Mouse (Mus musculus) MEL (cell line): ENCODE results near the gene Isy1. TPM values are rescaled to one million over a fixed set of nuclear protein-coding genes. Genes with fewer than 3 reads are reported as not detected.

Source experiments
- DNase-seq: peaks from one replicate; pipeline ENCODE4 v3.0.0; 2011; ENCODE audit warnings: low read depth, low spot score
- H3K27ac ChIP-seq: 2 replicates; pipeline ENCODE4 v1.5.1; 2012; ENCODE audit warnings: low read depth, mild to moderate bottlenecking, control low read depth, low read length, moderate library complexity; ENCODE audit not compliant: control insufficient read depth
- H3K27me3 ChIP-seq, 2 experiments: fragments of 150-350 bp in 1 of 2; sonication (generic) in 1 of 2; 2 replicates each; pipeline ENCODE4 v1.6.1; 2012; ENCODE audit warnings: low read length in 2 of 2, mild to moderate bottlenecking in 2 of 2, improper control_type of control experiment in 1 of 2, moderate library complexity in 1 of 2; ENCODE audit not compliant: insufficient read depth in 2 of 2, control insufficient read depth in 1 of 2
- H3K36me3 ChIP-seq, 2 experiments: 2 replicates each; pipeline ENCODE4 v1.6.1; 2012 to 2014; ENCODE audit warnings: low read length in 2 of 2, improper control_type of control experiment in 1 of 2, inconsistent platforms in 1 of 2, mild to moderate bottlenecking in 1 of 2; ENCODE audit not compliant: insufficient read depth in 2 of 2, control insufficient read depth in 1 of 2
- H3K4me1 ChIP-seq, 2 experiments: fragments of 150-350 bp in 1 of 2; sonication (generic) in 1 of 2; 2 replicates each; pipeline ENCODE4 v1.6.1; 2012; ENCODE audit warnings: low read length in 2 of 2, improper control_type of control experiment in 1 of 2, mild to moderate bottlenecking in 1 of 2; ENCODE audit not compliant: insufficient read depth in 2 of 2, control insufficient read depth in 1 of 2
- H3K4me3 ChIP-seq, 2 experiments: fragments of 150-350 bp in 1 of 2; sonication (generic) in 1 of 2; 2 replicates each; pipeline ENCODE4 v1.5.1; 2012; ENCODE audit warnings: low read depth in 2 of 2, low read length in 2 of 2, mild to moderate bottlenecking in 2 of 2, moderate library complexity in 2 of 2, control low read depth in 1 of 2, improper control_type of control experiment in 1 of 2; ENCODE audit not compliant: control insufficient read depth in 1 of 2, insufficient read depth in 1 of 2
- H3K79me2 ChIP-seq: 2 replicates; pipeline ENCODE4 v1.6.1; 2012; ENCODE audit warnings: mild to moderate bottlenecking, low read length, moderate library complexity; ENCODE audit not compliant: control insufficient read depth, poor library complexity, insufficient read depth
- H3K9ac ChIP-seq: 2 replicates; pipeline ENCODE4 v1.6.1; 2012; ENCODE audit warnings: low read depth, mild to moderate bottlenecking, control low read depth, low read length, moderate library complexity; ENCODE audit not compliant: control insufficient read depth, poor library complexity, severe bottlenecking
- H3K9me3 ChIP-seq: fragments of 150-350 bp; sonication (generic); replicated peaks from 2 replicates; pipeline ENCODE4 v1.6.1; 2012; ENCODE audit warnings: mild to moderate bottlenecking, low read length, improper control_type of control experiment, moderate library complexity; ENCODE audit not compliant: insufficient read depth
- BHLHE40 ChIP-seq: IDR thresholded peaks from 2 replicates; pipeline ENCODE4 v1.6.1; 2012; ENCODE audit warnings: low read depth, mild to moderate bottlenecking, inconsistent platforms, low read length, improper control_type of control experiment, borderline replicate concordance
- CHD2 ChIP-seq: IDR thresholded peaks from 2 replicates; pipeline ENCODE4 v1.6.1; 2011; ENCODE audit warnings: low read length, improper control_type of control experiment
- CTCF ChIP-seq, 3 experiments: IDR thresholded peaks in 2 of 3; conservative IDR thresholded peaks in 1 of 3; 2 replicates each; pipeline ENCODE4 v1.5.1; 2011 to 2012; ENCODE audit warnings: low read length in 3 of 3, low read depth in 2 of 3, mild to moderate bottlenecking in 2 of 3, improper control_type of control experiment in 1 of 3, inconsistent platforms in 1 of 3, mixed read lengths in 1 of 3, moderate library complexity in 1 of 3; ENCODE audit not compliant: control insufficient read depth in 1 of 3, insufficient read depth in 1 of 3, poor library complexity in 1 of 3, severe bottlenecking in 1 of 3
- ELF1 ChIP-seq: IDR thresholded peaks from 2 replicates; pipeline ENCODE4 v1.6.1; 2014; ENCODE audit warnings: low read depth, mild to moderate bottlenecking, inconsistent platforms, low read length, improper control_type of control experiment, moderate library complexity
- EP300 ChIP-seq, 2 experiments: IDR thresholded peaks; 2 replicates each; pipeline ENCODE4 v1.6.1; 2011; ENCODE audit warnings: improper control_type of control experiment in 2 of 2, low read length in 2 of 2, low read depth in 1 of 2, mild to moderate bottlenecking in 1 of 2
- JUND ChIP-seq: IDR thresholded peaks from 2 replicates; pipeline ENCODE4 v1.6.1; 2011; ENCODE audit warnings: low read depth, mild to moderate bottlenecking, improper control_type of control experiment, low read length
- KAT2A ChIP-seq: conservative IDR thresholded peaks from 2 replicates; pipeline ENCODE4 v1.6.1; 2012; ENCODE audit warnings: low read depth, low read length, improper control_type of control experiment, inconsistent platforms
- MAZ ChIP-seq: IDR thresholded peaks from 2 replicates; pipeline ENCODE4 v1.6.1; 2012; ENCODE audit warnings: low read depth, mild to moderate bottlenecking, inconsistent platforms, low read length, improper control_type of control experiment
- MEF2A ChIP-seq: IDR thresholded peaks from 2 replicates; pipeline ENCODE4 v1.6.1; 2014; ENCODE audit warnings: low read depth, mild to moderate bottlenecking, inconsistent platforms, low read length, improper control_type of control experiment; ENCODE audit not compliant: poor library complexity, insufficient replicate concordance, severe bottlenecking; ENCODE audit errors: extremely low read depth
- MYC ChIP-seq: IDR thresholded peaks from 2 replicates; pipeline ENCODE4 v1.6.1; 2011; ENCODE audit warnings: low read depth, mild to moderate bottlenecking, low read length, improper control_type of control experiment, moderate library complexity
- NRF1 ChIP-seq: IDR thresholded peaks from 2 replicates; pipeline ENCODE4 v1.6.1; 2014; ENCODE audit warnings: low read depth, mild to moderate bottlenecking, inconsistent platforms, low read length, improper control_type of control experiment, moderate library complexity; ENCODE audit not compliant: poor library complexity, insufficient read depth, severe bottlenecking
- POLR2A ChIP-seq, 2 experiments: IDR thresholded peaks; 2 replicates each; pipeline ENCODE4 v1.6.1; 2011 to 2012; ENCODE audit warnings: low read length in 2 of 2, mild to moderate bottlenecking in 2 of 2, control low read depth in 1 of 2, improper control_type of control experiment in 1 of 2, low read depth in 1 of 2, moderate library complexity in 1 of 2; ENCODE audit not compliant: control insufficient read depth in 1 of 2, insufficient read depth in 1 of 2, poor library complexity in 1 of 2
- RAD21 ChIP-seq: IDR thresholded peaks from 2 replicates; pipeline ENCODE4 v1.6.1; 2011; ENCODE audit warnings: mild to moderate bottlenecking, low read depth, low read length, improper control_type of control experiment
- RCOR1 ChIP-seq: IDR thresholded peaks from 2 replicates; pipeline ENCODE4 v1.6.1; 2012; ENCODE audit warnings: low read depth, mild to moderate bottlenecking, inconsistent platforms, low read length, improper control_type of control experiment
- SIN3A ChIP-seq: IDR thresholded peaks from 2 replicates; pipeline ENCODE4 v1.6.1; 2012; ENCODE audit warnings: low read length, improper control_type of control experiment, inconsistent platforms
- TAL1 ChIP-seq: IDR thresholded peaks from 2 replicates; pipeline ENCODE4 v1.6.1; 2012; ENCODE audit warnings: mild to moderate bottlenecking, inconsistent platforms, low read length, moderate library complexity, mixed read lengths
- TBP ChIP-seq: IDR thresholded peaks from 2 replicates; pipeline ENCODE4 v1.8.0; 2011; ENCODE audit warnings: low read depth, low read length, improper control_type of control experiment
- TCF12 ChIP-seq: IDR thresholded peaks from 2 replicates; pipeline ENCODE4 v1.6.1; 2014; ENCODE audit warnings: low read depth, mild to moderate bottlenecking, inconsistent platforms, low read length, improper control_type of control experiment, moderate library complexity
- UBTF ChIP-seq: IDR thresholded peaks from 2 replicates; pipeline ENCODE4 v1.6.1; 2012; ENCODE audit warnings: low read depth, mild to moderate bottlenecking, inconsistent platforms, low read length, improper control_type of control experiment, moderate library complexity, borderline replicate concordance; ENCODE audit not compliant: insufficient read depth
- ZMIZ1 ChIP-seq: IDR thresholded peaks from 2 replicates; pipeline ENCODE4 v1.6.1; 2012; ENCODE audit warnings: low read depth, mild to moderate bottlenecking, inconsistent platforms, low read length, improper control_type of control experiment, moderate library complexity
- ZNF384 ChIP-seq: IDR thresholded peaks from 2 replicates; pipeline ENCODE4 v1.6.1; 2012; ENCODE audit warnings: low read depth, mild to moderate bottlenecking, inconsistent platforms, low read length, improper control_type of control experiment
- polyA plus RNA-seq, 2 experiments: library from polyadenylated mRNA; stranded (reverse) in 1 of 2; unstranded in 1 of 2; fragments of >175 nt in 1 of 2; fragments of >200 nt in 1 of 2; gene quantifications; 2 replicates each; pipeline versions ENCODE4 v1.2.1 to v1.2.4; 2012; ENCODE audit warnings: low replicate concordance in 2 of 2, low read depth in 1 of 2; ENCODE audit not compliant: insufficient read length in 2 of 2, insufficient read depth in 1 of 2, missing spikeins in 1 of 2
- total RNA-seq: library from RNA; depleted of rRNA; stranded (reverse); fragments of 300-350 nt; gene quantifications from 2 replicates; pipeline ENCODE4 v1.2.3, GENCODE M21; 2012

Gene Isy1
- total and polyA plus RNA-seq, 3 experiments, result 64.5 to 115 TPM; not detected in 1

- TF ChIP-seq RCOR1, result no peak
- DNase-seq, result peak; percentile 61
- H3K4me1 ChIP-seq, result peaks cover 9 to 12% of the 10 kb centered on the region in 2 experiments
- peaks cover 0 to 2% of the 10 kb centered on the region in 2 experiments; a peak in 2 of 4 replicates for H3K27me3 ChIP-seq
- H3K9me3 ChIP-seq, result no peaks in the 10 kb centered on the region
- no peak overlapping the region for H3K9ac ChIP-seq
- H3K4me3 ChIP-seq, result no peak overlapping the region
- no peak overlapping the region for H3K27ac ChIP-seq
- no peaks in the 10 kb centered on the region; a peak in 2 of 4 replicates for H3K36me3 ChIP-seq
- peaks cover under 1% of the 10 kb centered on the region for H3K79me2 ChIP-seq
Observed at GRCm38 (mm10) chr6:87882816-87883215, 44.2 kb upstream of the Isy1 start.

- H3K9me3 ChIP-seq, result no peaks in the 10 kb centered on the region
- H3K4me1 ChIP-seq, result peaks cover 7 to 12% of the 10 kb centered on the region in 2 experiments
- no peaks in the 10 kb centered on the region for H3K79me2 ChIP-seq
- no peak overlapping the region for H3K9ac ChIP-seq
- no peak overlapping the region for H3K27ac ChIP-seq
- peaks cover 0 to 2% of the 10 kb centered on the region in 2 experiments; a peak in 2 of 4 replicates for H3K27me3 ChIP-seq
- no peak for TF ChIP-seq BHLHE40
- TF ChIP-seq SIN3A, result no peak
- no peak for TF ChIP-seq TBP
- TF ChIP-seq CHD2, result no peak
- TF ChIP-seq MEF2A, result no peak
- TF ChIP-seq KAT2A, result no peak
- no peak for TF ChIP-seq UBTF
- TF ChIP-seq JUND, result no peak
- no peak for TF ChIP-seq RAD21
- no peak for TF ChIP-seq ZNF384
- no peak for TF ChIP-seq TAL1
- no peak for TF ChIP-seq EP300 (IDR thresholded peaks at IDR 0.05; ENCODE audit: low read depth in 1 of 2, low read length in 2 of 2)
- TF ChIP-seq ZMIZ1, result no peak
- TF ChIP-seq MAZ, result no peak
- no peak for TF ChIP-seq MYC
- TF ChIP-seq POLR2A (IDR thresholded peaks at IDR 0.05; ENCODE audit: control insufficient read depth in 1 of 2, insufficient read depth in 1 of 2, low read depth in 1 of 2, low read length in 2 of 2, poor library complexity in 1 of 2), result no peak
- TF ChIP-seq TCF12, result no peak
- no peak for TF ChIP-seq NRF1
- no peak for TF ChIP-seq CTCF (IDR thresholded peaks at IDR 0.05 in 2 of 3, conservative IDR thresholded peaks at IDR 0.05 in 1 of 3; ENCODE audit: control insufficient read depth in 1 of 3, insufficient read depth in 1 of 3, low read depth in 2 of 3, low read length in 3 of 3, poor library complexity in 1 of 3, severe bottlenecking in 1 of 3)
- no peak for TF ChIP-seq ELF1
- DNase-seq, result no peak
- H3K36me3 ChIP-seq, result no peaks in the 10 kb centered on the region; a peak in 2 of 4 replicates
- no peak overlapping the region for H3K4me3 ChIP-seq
Observed at GRCm38 (mm10) chr6:87882221-87882620, 43.6 kb upstream of the Isy1 start.
